ENCODE assay signal across 26 mouse cellular contexts in the genomic region with DNA sequence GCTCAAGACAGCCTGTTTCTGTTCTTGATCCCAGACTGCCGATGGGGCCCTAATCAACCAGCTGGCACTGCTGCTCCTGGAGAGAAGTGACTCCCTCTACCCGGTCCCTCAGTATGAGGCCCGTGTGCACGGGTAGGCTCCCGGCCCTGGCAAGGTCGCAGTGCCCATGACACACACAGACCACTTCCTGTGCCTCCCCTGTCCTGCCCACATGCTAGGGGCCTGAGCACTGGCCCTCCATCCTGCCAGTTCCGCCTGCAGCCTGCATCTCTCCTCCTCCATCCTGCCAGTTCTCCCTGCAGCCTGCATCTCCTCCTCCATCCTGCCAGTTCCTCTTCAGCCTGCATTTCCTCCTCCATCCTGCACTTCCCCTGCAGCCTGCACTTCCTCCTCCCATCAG. TPM values are rescaled to one million over a fixed set of nuclear protein-coding genes. Genes with fewer than 3 reads are reported as not detected.
DNase-seq lines count a peak whose midpoint lies in the region; ATAC-seq and TF ChIP-seq lines count a peak whose summit lies in the region.
"Had no signal": no experiment of that assay in that cellular context is flagged by ENCODE, and none has a peak within 500 bp of the region (broad histone marks: within the 10 kb centered on the region; RNA-seq: fewer than 3 reads in every experiment).

No protein-coding gene starts in this region.

- no peak for DNase-seq in layer of hippocampus, adult 2 months (ENCODE audit: low spot score in 2 of 2)
- DNase-seq in layer of hippocampus, adult 9-11 months: no peak
- DNase-seq in limb, embryonic 10.5 days (ENCODE audit: low spot score): no peak
- no peak for DNase-seq in heart, adult 18-20 months
- no peak for DNase-seq in urinary bladder, adult 2 months (ENCODE audit: low spot score)
- no peak for DNase-seq in cerebellum, postnatal 25 days
- DNase-seq: adrenal gland, postnatal 14 days; B cell, adult 2 months; cerebellum, adult 2 months; cerebellum, postnatal 14 days; gastrocnemius, adult 2 months; gastrocnemius, postnatal 25 days; heart, postnatal 14 days had no signal

- peaks cover 10% of the 10 kb centered on the region for H3K4me1 ChIP-seq in limb, embryonic 10.5 days

- no peak overlapping the region for H3K4me3 ChIP-seq in layer of hippocampus, adult 2 months
- no peak overlapping the region for H3K4me3 ChIP-seq in C2C12 (ENCODE audit: insufficient read depth, poor library complexity, severe bottlenecking)
- no peak overlapping the region for H3K4me3 ChIP-seq in limb, embryonic 10.5 days
- H3K4me3 ChIP-seq: embryonic facial prominence, embryonic 15.5 days; erythroblast, embryonic 14.5 days; forebrain, embryonic 10.5 days; gastrocnemius, adult 2 months; heart, embryonic 10.5 days; heart, embryonic 15.5 days; hindbrain, embryonic 15.5 days had no signal

- H3K79me2 ChIP-seq in C2C12 (ENCODE audit: control insufficient read depth, insufficient read depth): no peaks in the 10 kb centered on the region

- peak overlapping the region; percentile 41 for H3ac ChIP-seq in C2C12 (ENCODE audit: control insufficient read depth, insufficient read length, low read depth)

- no peaks in the 10 kb centered on the region for H3K9me3 ChIP-seq in limb, embryonic 10.5 days (replicated peaks)
- H3K9me3 ChIP-seq: embryonic facial prominence, embryonic 15.5 days; forebrain, embryonic 10.5 days; heart, embryonic 10.5 days; heart, embryonic 15.5 days; hindbrain, embryonic 15.5 days had no signal

- H3K27me3 ChIP-seq in C2C12 (ENCODE audit: control insufficient read depth, insufficient read depth, insufficient read length): no peaks in the 10 kb centered on the region
- no peaks in the 10 kb centered on the region for H3K27me3 ChIP-seq in limb, embryonic 10.5 days (ENCODE audit: low read depth, poor library complexity, severe bottlenecking)
- H3K27me3 ChIP-seq: embryonic facial prominence, embryonic 15.5 days; heart, embryonic 15.5 days; hindbrain, embryonic 15.5 days; Patski had no signal

- ATAC-seq in megakaryocyte progenitor cell, adult 5-6 weeks (replicated peaks; ENCODE audit: poor library complexity): peak; percentile 26; the same call in 1 of the 2 replicates
- ATAC-seq: activated CD4-positive, CD25-positive, alpha-beta regulatory T cell, adult 4 months; forebrain, embryonic 14.5 days; intestine, embryonic 16.5 days; Patski had no signal

- H3K79me3 ChIP-seq in C2C12 (ENCODE audit: low read depth): no peaks in the 10 kb centered on the region

- TF ChIP-seq CTCF in layer of hippocampus, adult 2 months (conservative IDR thresholded peaks at IDR 0.05): no peak
- no peak for TF ChIP-seq CTCF in C2C12 (IDR thresholded peaks at IDR 0.05; ENCODE audit: control insufficient read depth, insufficient read depth, insufficient read length)

- peak overlapping the region; percentile 61 for H3K27ac ChIP-seq in layer of hippocampus, adult 2 months
- H3K27ac ChIP-seq in limb, embryonic 10.5 days: 0 out of 2 replicates have a peak overlapping the region, but pooled peaks have one; percentile 32
- H3K27ac ChIP-seq: embryonic facial prominence, embryonic 15.5 days; forebrain, embryonic 10.5 days; gastrocnemius, adult 2 months; heart, embryonic 10.5 days; heart, embryonic 15.5 days; hindbrain, embryonic 15.5 days had no signal

- 81% methylated on average over 7 of the region's 7 CpGs for WGBS in limb, embryonic 10.5 days

- no peaks in the 10 kb centered on the region for H3K36me3 ChIP-seq in C2C12 (ENCODE audit: control insufficient read depth, insufficient read depth)
- peaks cover 37% of the 10 kb centered on the region for H3K36me3 ChIP-seq in limb, embryonic 10.5 days
- H3K36me3 ChIP-seq: heart, embryonic 15.5 days; hindbrain, embryonic 15.5 days had no signal

TF ChIP-seq in C2C12, 6 proteins besides CTCF, POLR2A, EP300 and RAD21:
- no peak for TF ChIP-seq CEBPB (IDR thresholded peaks at IDR 0.05; ENCODE audit: low read depth)

RNA-seq across cellular contexts. Expression of a gene that starts 11.9 kb away (rescaled TPM):
- total RNA-seq in layer of hippocampus, adult 2 months (2021): 10 to 100 TPM; 24.4 to 31.3 TPM
- 6.6 TPM for polyA plus RNA-seq in C2C12 (2012; fragmentation: generic; extraction: Trizol)
- 11.2 and 16.2 TPM in 2 replicates for polyA plus RNA-seq in limb, embryonic 10.5 days (2016; fragmentation: Nextera tagmentation; extraction: Ambion mirVana)
- total RNA-seq in megakaryocyte progenitor cell, adult 5-6 weeks (2015): 5.6 and 6.8 TPM in 2 replicates
- total RNA-seq in megakaryocyte progenitor cell, adult 5-6 weeks (2017): 4.7 and 8.0 TPM in 2 replicates
- 1 to 10 TPM; 5.0 to 6.0 TPM for total RNA-seq in heart, adult 18-20 months (2021)
- polyA plus RNA-seq in urinary bladder, adult 2 months (2012; rRNA removed): 17.1 and 18.6 TPM in 2 replicates

RNA-seq across cellular contexts. Expression of a gene that starts 54.2 kb away (rescaled TPM):
- total RNA-seq in layer of hippocampus, adult 2 months (2021): under 1 TPM; 0.66 to 0.84 TPM
- polyA plus RNA-seq in C2C12 (2012; fragmentation: generic; extraction: Trizol): 0.07 TPM
- 0.06 and 0.16 TPM in 2 replicates for polyA plus RNA-seq in limb, embryonic 10.5 days (2016; fragmentation: Nextera tagmentation; extraction: Ambion mirVana)
- not detected in 2 replicates for total RNA-seq in megakaryocyte progenitor cell, adult 5-6 weeks (2015)
- not detected in 2 replicates for total RNA-seq in megakaryocyte progenitor cell, adult 5-6 weeks (2017)
- total RNA-seq in heart, adult 18-20 months (2021): under 1 TPM in 1 of 2 experiments, not detected in 1; 0.15 TPM
- 0.04 and 0.06 TPM in 2 replicates for polyA plus RNA-seq in urinary bladder, adult 2 months (2012; rRNA removed)
- total RNA-seq: hematopoietic stem cell, adult 5-6 weeks had no signal
- polyA plus RNA-seq: activated CD4-positive, CD25-positive, alpha-beta regulatory T cell, adult 4 months; erythroblast, embryonic 14.5 days; intestine, embryonic 16.5 days had no signal
